Mouse (Mus musculus) megakaryocyte, embryonic 14.5 days (primary cell): ENCODE measurements around the gene Gtsf1.

Experiments used
- FLI1 ChIP-seq: IDR thresholded peaks from 2 replicates; pipeline ENCODE4 v1.6.1; 2012; ENCODE audit warnings: low read length, inconsistent platforms, mixed read lengths
- GATA1 ChIP-seq: IDR thresholded peaks from 3 replicates; pipeline ENCODE4 v1.6.1; 2012; ENCODE audit warnings: mixed read lengths, low read length, inconsistent platforms, borderline replicate concordance

GRCm38 (mm10) chr15:103371208-103371607, 59.1 kb downstream of the Gtsf1 start:
- no peak for TF ChIP-seq GATA1
- no peak for TF ChIP-seq FLI1
